Mouse (Mus musculus) layer of hippocampus, adult 11-12 months (tissue): ENCODE data around the gene Foxn3.
A peak's percentile ranks its signal among the peaks of the same experiment; 100 is the strongest.

Experiments
- DNase-seq: peaks from one replicate; pipeline ENCODE4 v3.0.0; 2022; ENCODE audit warnings: low spot score

Foxn3 gene

DNA sequence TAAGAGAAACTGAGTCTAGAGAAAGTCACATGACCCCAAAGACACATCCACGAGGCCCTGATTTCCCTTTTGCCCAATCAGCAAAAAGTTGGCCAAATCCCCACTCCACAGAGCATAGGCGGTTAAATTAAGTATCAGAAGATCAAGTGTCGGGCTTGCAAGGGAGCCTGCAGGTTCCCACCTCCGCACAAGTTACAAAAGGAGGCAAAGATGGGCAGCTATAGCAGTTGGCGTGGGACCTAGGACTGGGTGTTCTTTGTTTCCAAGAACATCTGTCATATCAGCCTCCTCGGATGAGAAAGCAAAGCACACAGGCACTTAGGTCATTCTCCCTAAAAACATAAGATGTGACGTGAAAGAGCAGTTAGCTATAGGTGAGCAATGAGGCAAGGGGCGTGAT lies 308.9 kb downstream of the Foxn3 start:
- DNase-seq, result no peak

DNA sequence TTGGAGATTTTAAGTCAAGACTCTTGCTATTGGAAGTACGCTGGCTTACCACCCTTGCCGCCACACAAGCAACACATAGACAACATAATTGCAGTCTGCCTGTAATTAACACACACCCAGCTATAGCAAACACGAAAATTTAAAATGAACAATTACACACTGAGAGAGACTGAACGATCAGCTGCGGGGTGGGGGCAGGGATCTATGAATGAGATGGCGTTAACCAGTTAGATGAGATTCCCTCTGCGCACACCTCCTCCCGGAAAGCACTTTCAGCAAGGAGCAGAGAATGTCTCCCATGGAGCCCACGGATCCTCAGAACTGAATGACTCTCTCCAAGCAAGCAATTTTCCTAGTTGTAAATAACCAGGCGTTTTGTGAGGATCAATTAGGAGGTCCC lies 309.8 kb downstream of the Foxn3 start:
- no peak for DNase-seq

DNA sequence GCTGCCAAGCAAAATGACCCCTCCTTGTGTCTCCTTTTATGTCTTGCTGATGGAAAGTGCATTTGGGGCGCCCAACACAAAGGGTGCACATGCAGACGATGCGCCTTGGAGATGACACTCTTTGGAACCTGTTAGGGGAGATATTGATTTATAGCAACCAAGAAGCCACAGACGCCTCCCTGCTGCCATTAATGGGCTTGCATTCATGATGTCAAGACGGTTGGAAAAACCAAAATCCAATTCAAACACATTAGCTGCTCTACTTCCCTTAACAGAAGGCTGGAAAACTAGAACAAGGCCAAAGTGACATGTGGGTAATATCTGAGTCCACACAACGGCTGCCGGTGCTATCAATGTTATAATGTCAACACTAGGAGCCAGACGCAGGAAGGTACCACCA lies 314.8 kb downstream of the Foxn3 start:
- DNase-seq, result no peak

DNA sequence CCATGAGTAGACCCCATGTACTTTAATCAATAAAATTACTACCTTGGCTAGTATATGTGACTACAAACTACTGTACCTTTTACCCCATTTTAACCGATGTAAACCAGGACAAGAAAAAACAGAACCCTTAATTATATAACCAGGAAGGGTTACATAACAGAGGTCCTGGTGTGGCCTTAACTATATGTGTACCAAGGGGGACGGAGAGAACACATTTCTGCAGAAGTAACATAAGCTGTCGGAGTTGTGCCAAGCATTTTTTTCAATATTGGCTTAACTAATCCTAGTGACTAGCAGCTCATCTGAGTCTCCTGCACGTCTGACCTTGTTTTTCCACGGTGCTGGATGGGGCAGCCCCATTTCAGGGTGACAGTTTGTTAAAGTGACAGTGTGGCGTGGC lies 315.4 kb downstream of the Foxn3 start:
- DNase-seq, result no peak

DNA sequence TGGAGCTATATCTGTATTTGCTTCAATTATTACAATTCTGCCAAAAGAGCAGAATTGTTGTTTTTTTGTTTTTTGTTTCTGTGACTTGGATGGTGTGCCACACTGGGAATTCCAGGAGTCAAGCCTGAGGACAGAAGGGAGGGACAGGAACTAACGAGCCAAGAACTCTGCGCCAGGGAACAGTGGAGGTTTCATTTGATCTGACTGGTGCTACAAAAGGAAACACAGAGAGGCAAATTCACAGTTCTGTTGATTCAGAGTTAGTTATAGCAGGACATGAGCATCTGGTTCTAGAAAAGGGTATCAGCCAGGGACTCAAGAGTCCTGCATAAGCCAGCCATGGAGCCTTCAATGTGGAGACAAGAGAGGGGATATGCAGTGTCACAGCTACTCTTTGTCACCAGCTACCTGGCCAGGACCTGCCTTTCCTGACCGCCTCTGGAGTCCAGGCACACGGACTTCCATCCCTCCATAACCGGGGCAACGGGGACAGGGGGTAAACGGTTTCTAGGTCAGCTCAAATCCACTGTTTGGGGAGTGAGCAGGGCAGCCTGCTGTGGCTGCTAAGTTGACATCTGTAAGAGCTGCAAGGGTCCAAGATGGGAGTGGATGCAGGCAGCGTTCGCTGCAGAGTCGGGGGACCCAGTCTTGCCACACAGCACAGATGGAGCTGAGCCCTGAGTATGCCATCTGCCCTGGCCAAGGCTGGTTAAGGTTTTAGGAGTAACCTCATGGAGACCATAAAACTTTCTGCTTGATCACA lies 316.2 kb downstream of the Foxn3 start:
- DNase-seq, result no peak

DNA sequence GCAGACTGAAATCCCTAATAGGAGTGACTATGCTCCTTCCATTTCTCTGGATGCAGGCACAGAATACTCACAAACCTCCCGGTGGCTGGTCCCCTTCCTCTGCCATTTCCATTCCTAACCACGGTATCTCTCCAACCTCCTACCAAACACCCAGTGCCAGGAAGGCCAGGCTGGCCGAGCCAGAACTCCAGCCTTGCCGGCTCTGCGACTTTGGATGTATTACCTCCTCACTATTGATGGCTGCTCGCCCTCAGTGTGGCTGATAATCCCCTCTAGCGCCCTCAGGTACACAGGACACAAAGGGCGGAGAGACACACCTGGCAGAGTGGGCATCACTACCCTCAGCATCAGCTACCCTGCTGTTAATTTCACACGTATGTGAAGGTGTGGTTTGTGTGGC lies 318.7 kb downstream of the Foxn3 start:
- no peak for DNase-seq

DNA sequence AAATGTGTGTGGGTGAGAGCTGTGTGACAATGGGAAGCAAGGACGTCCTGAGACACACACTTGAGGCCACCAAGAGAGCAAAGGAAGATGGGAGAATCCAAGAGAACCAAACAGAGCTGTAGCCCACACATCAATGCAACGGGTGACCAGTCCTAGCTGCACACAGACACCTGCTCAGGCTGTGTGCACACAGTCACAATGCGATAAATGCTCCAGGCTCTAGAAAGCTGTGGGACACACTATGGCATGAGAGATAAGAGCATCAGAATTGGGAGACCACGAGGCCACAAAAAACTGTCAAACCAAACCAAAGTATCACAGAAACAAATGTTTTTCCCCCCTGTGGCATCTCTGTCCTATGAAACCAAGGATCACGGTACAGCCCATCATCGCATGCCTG lies 319.1 kb downstream of the Foxn3 start:
- no peak for DNase-seq

DNA sequence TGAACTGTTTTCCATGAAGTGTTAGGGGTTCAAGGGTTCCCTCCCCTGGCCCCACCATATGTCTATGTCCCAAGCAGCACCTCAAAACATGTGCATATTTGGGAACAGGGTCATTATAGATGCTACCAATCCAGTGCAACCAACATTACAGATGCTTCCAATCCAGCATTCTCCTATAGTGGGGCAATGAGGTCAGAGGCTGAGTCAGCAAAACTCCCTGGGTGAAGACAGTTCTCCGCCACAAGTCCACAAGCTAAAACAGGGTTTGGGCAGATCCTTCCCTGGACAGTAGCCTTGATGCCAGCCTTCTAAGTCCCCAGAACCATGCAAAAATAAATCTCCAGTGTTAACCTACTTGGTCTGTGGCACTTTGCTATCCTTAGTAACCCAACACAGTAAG lies 320.1 kb downstream of the Foxn3 start:
- DNase-seq, result no peak

DNA sequence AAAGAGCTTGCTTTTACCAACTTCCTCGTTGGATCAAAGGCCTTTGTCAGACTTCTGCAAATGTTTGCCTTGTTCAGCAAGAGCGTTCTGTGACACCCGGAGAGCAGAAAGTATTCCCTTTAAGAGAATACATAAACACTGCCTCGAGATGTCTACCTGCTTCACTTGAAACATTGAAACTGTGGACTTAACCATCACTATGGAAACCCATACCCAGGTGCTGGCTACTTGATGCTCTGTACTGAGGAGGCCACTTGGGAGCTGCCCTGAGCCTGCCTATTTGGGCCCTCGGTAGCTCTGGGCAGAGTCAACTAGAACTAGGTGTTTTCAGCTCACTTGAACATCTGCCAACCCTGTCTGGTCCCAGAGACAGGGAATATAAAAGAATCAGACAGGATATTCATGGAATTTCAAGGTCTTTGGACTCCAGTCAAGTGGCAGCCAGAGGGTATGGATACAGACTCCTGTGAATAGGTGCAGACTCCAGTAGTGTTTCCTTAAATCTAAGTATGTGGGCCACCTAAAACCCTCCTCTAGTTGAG lies 323.1 kb downstream of the Foxn3 start:
- DNase-seq, result no peak

DNA sequence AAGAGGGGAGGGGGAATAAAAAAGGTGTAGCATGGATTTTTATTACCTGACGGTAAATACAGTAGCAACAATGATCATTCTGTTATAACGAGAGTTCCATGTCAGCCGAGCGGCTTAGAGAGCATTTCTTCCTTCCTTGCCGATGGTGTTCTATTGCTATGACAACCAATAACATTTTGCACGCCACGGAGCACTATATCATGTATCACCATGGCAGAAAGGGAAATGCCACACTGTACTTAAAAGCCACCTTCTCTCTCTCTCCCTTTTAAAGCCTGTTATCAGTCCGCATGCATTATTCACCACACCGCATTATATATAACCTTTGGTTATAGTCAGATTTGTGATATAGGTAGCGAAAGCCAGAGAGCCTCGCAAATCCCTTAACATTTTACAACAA lies 323.6 kb downstream of the Foxn3 start:
- DNase-seq, result no peak

DNA sequence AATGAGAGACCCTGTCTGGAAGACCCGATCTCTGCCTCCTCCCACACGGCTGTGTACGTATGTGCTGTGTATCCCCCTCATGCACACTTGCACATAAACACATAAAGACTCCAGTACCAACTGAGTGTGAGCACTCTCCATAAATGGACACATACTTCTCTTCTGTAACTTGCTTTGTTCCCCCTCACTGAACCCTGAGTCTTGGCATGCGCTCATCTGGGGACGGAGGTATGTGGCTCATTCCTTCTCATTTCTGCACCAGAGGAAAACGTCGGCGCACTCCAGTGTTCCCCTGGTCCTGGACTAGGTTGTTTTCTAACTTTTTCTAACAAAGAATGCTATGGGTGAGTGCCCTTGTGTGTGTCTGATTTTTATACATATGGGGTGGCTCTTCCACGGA lies 325.9 kb downstream of the Foxn3 start:
- DNase-seq, result no peak

DNA sequence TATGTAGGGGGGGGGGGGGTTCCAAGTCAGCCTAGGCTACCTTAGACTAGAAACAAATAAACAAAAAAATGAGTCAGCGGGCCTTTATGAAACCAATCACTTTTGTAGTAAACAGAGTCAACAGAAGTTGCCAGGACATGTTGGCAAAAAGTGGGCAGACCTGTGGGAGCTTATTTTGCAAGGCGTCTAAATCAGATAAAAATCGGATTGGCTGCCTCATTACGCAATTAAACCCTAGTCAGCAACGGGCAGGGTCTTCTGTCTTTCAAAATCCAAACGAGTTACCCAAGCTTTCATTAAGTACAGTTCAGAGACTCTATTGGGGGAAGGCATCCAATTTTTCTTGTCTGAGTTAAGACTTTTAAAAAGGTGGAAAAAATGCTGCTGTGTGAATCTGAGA lies 329.0 kb downstream of the Foxn3 start:
- DNase-seq, result no peak

DNA sequence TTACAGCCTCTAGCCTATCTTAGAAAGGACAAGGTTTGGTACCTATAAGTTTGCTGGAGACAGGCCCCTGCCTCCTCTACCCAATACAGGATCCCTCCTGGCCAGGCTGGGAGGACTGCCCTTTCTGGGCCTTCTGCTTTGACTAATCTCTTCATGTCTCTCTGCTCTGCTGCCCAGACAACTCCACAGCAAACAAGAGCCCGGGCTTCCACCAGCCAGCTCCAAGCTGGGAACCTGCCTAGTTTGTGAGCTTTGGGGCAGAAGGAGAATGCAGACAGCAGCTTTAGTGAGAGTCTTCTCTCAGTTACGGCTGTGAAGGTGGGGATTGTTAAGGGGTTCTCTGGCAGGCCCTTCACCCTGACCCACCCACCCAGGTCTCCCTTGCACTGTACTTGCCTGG lies 330.0 kb downstream of the Foxn3 start:
- DNase-seq, result no peak

DNA sequence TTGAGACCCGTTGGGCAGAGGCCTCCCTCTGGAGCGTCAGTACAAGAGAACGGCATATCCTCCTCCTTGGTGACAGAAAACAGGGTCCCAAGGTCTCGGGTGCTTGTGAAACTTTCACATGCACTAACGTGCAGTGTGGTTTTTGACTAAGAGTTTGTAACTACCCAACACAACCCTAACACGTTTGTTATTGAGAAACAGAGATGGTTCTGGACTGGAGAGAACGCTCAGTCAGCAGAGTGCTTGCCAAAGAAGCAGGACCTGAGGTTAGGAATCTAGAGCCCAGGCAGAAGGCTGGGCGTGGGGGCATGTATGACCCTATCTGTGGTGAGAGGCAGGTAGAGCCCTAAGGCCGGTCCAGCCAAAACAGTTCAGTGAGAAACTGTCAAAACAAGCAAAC lies 330.9 kb downstream of the Foxn3 start:
- DNase-seq, result no peak

DNA sequence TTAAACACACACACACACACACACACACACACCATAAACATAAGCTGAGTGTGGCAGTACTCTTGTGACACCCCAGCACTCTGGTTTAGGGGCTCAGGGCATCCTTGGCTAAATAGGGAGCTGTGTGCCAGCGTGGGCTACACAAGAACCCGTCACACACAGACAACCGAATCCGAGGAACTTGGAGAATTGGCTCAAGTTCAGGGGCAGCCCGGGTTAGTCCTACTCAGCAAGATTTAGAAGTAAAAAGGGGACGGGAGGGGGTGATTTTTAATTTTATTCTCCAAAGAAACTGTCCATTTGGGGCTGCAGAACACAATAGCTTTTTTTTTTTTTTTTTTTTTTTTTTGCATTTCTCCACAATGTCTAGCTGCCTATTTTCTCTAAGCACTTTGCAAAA lies 332.1 kb downstream of the Foxn3 start:
- no peak for DNase-seq

DNA sequence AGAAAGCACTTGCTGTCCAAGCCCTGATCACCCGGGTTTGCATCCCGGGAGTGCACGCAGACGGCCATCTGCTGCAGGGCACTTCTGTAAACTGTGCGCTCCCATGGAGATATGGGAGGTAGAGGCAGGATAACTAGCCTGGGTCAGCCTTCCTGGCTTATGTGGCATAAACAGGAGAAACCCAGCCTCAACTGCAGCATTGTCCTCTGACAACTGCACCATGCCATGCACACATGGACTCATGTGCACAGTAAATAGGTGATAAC lies 332.7 kb downstream of the Foxn3 start:
- DNase-seq, result no peak

DNA sequence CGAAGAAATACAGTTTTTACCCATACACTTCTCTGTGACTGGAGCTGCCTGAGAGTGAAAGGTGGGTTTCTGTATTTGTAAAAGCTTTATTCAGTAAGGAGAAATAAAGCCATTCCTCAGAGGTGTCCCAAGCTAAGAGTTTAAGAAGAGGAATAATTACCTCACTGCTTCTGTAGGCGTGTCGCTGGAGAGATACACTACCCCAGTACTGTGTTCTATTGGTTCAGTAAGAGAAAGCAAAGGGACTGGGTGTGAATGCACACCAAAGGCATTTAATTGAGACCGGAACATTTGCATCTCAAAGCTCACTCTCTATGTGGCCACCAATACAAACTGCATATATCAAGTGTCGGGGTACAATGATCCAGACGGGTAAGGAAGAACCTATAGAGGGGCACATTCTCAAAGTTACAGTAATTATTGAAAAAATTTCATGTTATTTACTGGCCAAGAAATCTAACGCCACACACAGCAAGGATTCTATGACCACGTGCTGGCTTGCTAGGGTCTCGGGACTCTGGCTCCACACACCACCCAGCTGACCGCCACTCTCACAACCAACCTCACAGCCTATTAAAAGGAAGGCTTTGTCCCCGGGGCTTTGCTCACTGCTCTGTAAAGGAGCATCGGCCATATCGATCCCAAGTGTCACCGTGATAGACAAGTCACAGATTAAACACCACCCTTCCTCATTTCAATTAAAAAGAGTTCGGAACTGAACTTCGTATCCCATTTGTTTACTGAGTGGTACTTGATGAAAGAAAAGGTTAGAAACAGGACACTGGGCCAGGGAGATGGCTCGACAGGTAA lies 333.2 kb downstream of the Foxn3 start:
- no peak for DNase-seq

DNA sequence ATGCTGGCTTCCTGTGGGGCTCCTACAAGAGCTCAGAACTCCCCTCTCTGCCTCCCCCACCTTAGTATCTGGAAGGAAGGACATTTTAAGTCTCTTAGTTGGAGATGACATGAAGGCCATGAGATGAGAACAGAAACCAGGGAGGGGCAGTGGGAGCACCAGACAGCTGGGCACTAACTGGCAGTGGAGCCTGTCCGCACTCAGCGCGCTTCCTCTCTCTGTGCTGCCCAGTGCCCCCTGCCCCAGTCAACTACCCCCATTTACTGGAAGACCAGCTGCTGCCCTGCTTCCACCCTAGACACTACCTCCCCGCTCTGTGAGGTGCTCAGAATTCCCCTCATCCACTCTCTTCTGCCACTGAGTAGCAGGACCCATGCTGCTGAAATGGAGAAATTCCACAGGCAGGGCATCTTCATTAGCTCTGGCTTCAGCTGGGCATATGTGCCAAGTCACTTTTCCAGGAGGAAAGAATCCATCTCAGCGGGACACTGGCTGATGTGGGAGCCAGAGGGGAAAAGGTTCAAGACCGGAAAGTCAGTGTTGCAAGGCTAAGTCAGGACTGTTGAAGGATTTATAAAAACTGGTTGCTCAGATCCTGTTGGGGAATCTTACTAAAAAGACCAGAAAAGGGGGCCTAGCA lies 335.9 kb downstream of the Foxn3 start:
- DNase-seq, result no peak

DNA sequence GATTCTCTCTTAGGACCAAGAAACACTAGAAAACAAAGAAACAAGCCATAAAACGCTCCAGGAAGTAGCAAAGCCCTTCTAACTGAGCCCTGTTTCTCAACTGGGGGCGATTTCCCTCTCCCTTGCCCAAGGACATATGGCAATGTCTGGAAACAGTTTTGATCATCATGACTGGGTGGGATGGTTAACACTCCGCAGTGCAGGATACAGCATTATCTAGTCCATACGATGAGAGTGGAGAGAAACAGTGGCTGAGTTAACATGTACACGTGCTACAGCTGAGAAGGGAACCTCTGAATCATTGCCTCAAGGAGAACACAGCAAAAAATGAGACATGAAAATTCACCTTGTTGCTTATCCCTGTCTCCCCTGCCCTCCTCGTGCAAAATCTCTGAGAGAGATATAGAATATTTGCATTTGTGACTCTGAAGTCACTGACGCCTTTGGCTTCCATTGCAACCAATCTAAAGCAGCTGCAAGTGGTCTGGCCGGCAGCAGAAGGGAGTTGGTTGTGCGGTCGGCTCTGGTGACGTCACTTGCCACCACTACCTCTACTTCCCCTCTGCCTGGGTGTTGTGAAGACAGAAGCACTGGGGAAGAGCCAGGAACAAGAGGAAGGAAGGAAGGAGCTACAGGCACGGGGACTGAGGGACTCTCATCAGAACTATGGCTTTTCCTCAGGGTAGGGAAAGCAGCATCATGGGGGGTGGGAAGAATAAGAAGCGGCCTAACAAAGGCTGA lies 338.3 kb downstream of the Foxn3 start:
- DNase-seq, result no peak

DNA sequence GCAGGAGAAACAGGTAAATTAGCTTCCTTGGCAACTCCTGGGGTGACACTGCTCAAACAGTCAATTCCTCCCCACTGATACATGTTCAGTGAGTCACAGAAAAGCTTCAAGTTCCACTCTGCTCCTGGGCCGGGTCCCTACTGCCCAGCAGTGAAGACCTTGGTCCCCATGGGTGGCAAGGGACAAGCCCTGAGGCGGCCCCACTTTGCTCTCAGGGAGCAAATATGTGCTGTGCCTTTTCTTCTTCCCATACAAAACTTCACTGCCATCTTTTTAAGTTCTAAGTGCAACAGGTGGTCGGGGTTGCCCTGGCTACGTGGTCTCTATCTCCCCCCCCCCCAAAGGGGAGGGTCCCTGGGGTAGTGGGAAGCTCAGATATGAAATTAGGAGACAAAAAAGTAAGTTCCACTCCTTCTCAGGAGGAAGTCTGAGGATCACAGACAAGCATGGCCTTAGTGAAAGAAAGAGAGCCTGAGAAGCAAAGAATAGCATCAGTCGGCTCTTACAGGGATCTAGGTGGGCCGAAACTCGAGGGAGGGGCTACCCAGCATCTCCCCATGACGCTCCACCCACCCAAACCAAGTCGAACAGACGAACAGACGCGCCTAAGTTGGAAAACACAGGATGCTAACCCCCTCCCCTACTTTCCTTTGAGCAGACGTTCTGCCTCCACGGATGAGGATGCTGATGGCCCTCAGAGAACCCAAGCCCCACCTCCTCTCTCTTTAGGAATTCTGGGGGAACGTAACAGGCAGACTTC lies 342.1 kb downstream of the Foxn3 start:
- no peak for DNase-seq

DNA sequence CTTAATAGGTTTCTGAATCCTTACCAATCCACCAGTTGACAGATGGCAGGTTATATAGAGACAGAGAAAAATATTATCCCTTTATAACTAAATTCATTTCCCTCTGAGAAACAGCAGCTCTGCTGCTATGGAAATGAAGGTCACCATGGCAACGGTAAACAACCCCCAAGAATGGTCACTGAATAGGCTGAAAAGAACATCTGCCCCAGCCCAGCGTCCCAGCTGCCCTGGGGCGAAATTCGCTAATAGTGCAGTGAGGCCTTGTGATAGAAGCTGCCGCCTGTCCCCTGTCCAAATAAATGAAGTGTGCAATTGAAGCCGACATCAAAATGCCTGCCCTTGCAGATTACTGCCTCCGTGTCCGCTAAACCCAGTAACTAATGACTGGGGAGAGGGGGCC lies 343.0 kb downstream of the Foxn3 start:
- DNase-seq, result peak; percentile 69

DNA sequence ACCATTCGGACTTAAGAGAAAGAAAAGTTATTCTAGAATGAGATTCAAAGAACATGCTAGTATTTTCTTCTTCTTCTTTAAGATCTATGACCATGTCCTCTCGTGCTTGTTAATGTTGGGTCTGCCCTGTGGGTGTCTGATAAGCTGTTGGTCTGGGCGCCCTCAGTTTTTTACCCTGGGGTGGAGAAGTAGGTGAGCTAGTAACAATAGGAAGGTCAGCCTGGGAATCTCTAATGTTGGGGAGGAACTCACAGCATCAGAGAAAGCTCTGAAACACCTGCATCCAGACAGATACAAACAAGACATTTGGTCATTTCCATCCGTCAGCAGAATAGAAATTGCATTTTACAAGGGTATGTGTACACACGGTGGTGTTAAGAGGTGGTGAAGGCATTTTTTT lies 343.6 kb downstream of the Foxn3 start:
- no peak for DNase-seq
